Mouse (Mus musculus) stomach, postnatal 0 days (tissue): ENCODE measurements around the gene Ralgapa2.

ENCODE experiments used
- CTCF ChIP-seq: IDR thresholded peaks from 2 replicates; pipeline ENCODE4 v1.5.1; 2016; ENCODE audit warnings: antibody characterized with exemption, low read depth, mild to moderate bottlenecking, moderate library complexity
- EP300 ChIP-seq: optimal IDR thresholded peaks from 2 replicates; pipeline ENCODE3; 2016; ENCODE audit warnings: antibody characterized with exemption

DNA sequence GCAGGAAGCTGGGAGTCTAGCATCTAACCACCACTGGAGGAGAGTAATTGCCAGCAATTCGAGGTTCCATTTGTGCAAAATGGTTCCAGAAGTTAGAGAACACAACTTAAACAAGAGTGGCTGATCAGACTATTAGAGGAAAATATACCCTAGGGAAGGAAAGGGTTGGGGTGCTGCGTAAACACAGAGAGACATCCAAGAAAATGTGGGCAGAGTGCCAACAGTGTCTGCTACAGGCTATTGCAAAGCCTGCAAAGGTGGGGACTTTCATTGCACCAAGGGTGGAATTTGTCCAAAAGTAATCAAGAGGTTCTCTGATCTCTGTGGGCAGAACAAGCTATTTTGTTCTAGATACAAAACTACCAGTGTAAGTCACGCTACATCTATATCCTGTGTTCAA lies 49.4 kb upstream of the Ralgapa2 start:
- TF ChIP-seq CTCF (no peak), EP300 (no peak)
